Mouse (Mus musculus) adrenal gland, adult (tissue): Measurements from ENCODE around the gene Dnal4.

Experiments used
- DNase-seq, 2 experiments: peaks; one replicate each; pipeline ENCODE4 v3.0.0; 2022 to 2023; ENCODE audit warnings: low spot score in 1 of 2; ENCODE audit not compliant: inconsistent age in 2 of 2

Dnal4 gene

GRCm38 (mm10) chr15:79740739-79741138, 36.9 kb downstream of the Dnal4 start:
- no peak for DNase-seq

GRCm38 (mm10) chr15:79734311-79734710, 43.3 kb downstream of the Dnal4 start:
- peak in 1 of 2 experiments; percentile 46 for DNase-seq

DNA sequence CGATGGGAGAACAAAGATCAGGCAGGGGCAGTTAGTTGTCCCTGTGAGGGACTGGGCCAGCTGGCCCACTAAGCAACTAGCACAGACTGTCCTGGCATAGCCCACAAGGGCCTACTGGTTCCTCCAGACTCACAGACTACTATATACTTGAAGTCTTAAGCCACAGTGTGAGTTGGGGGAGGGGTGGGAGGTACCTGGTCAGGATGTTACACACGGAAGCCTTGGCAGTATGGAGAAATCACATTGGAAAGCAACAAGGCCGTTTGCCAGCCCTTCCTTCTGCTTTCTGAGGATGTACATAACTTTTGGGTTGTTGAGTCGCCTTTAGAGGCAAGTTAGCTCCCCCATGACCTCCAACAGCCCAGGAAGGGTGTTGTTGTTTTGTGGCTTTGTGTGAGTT, 44.0 kb downstream of the Dnal4 start:
- DNase-seq = no peak

GRCm38 (mm10) chr15:79733192-79733591, 44.5 kb downstream of the Dnal4 start:
- no peak for DNase-seq

DNA sequence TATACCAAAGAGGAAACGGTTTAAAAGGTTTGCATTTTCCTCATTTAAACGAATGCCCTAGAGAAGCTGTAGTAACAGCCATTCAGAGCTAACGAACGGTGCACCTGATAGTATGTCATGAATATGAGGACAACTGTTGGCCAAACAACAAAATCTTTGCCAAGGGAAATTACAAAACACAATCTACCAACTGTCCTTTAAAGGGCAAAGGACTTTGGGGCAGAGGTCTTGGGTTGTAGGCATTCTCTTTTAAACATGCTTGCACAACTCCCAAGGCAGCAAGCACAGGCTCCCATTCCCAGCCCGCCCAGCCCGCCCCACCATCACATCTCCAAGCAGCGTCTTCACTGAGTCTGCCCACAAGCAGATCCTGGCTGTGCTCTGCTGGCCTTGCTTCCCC, 46.1 kb downstream of the Dnal4 start:
- DNase-seq = peak in 1 of 2 experiments; percentile 38

DNA sequence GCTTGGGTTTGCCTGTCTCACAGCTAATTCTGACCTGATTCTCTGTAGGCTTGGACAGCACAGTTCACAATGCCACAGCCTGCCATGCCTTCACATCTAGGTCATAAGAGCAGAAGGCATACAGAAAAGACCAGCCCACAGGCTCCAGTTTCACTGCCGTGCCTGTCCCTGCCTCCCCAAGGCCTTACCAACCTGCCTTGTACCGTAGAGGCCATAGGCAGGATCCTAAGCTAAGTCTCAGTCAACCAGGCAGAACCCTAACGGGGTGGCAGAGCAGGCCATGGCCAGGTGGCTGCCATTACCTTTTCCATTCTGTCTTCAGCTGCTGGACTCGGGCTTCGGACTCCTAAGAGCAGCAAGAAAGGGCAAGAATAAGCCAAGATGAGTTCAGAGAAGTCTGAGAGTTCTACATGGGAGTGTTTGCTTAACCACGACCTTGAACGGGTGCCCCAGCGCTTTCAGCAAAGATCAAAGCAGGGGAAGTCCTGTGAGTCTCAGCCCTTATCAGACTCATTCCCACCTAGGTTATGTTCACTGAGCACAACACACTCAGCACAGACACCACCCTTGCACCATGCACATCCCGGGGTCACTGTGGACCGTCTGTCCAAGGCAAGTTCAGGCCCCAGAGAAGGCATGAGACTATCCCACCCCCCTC, 48.8 kb downstream of the Dnal4 start:
- DNase-seq = peak; percentile 44 to 64

DNA sequence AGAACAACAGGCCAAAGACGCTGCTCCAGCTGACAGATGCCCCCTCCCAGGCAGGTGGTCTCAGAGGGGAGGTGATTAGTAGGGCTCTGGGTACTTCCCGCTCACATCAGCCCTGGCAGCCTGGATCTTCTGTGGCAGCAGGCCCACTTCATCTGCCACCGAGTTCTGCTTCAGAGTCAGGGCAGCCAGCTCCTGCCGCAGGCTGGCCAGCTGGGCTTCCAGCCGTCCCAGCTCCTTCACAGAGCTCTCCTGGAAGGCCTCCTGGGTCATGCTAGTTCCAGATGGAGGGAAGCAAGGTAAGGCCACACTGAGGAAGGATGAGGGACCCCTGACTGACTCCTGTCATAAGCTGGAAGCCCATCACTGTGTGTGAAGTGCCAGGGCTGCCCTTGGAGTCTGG, 49.3 kb downstream of the Dnal4 start:
- DNase-seq = no peak

- no peak for DNase-seq
These were observed 49.8 kb downstream of the Dnal4 start for GRCm38 (mm10) chr15:79727840-79728239.

DNA sequence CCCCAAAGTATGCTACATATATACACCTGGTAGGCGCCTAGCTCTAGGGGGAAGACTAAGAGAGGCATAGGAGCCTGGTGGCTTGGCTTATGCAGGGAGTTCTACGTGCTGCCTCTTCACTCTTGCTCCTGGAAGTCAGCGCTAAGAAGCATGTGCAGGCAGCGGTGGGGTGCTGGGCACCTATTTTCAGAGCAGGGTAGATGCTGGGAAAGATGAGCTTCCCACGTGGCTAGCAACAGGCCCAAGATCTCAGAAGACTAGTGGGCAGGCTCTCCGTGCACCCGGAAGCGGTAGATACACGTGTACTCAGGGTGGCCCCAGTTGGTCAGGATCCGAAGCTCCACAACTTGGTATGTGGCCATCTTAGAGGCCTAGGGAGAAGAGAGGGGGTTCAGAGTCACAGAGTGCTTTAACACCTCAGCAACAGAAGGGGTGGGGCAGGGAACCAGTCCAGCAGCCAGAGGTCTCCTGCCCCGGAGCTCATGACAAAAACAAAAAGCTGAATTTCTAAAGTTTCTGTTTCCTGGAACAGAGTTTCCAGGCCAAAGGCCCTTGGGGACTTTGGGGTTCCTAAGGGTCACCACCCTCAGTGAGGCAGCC, 52.4 kb downstream of the Dnal4 start:
- DNase-seq = no peak

- DNase-seq = peak; percentile 45 to 72
These were observed 54.2 kb downstream of the Dnal4 start for GRCm38 (mm10) chr15:79723439-79723838.

DNA sequence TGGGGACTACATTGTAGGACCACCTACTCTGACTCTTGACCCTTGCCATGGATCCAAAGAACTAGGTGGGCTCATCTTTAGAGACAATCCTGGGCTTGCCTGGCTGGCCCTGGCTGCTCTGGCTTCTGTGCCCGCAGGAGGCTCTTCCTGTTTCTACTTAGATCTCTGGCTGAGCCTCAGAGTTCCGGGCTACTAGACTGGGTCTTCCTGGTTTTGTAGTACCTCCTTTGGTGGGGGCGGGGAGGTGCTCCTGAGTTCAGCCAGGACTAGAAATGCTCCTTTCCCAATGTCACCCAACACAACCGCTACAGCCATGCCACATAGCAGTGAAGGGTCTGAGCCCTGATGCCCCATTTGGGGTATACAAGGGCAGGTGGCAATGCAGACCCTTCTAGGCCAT, 56.9 kb downstream of the Dnal4 start:
- peak in 1 of 2 experiments; percentile 3 for DNase-seq

GRCm38 (mm10) chr15:79720267-79720666, 57.4 kb downstream of the Dnal4 start:
- DNase-seq = no peak

- DNase-seq = no peak
These were observed 60.9 kb downstream of the Dnal4 start for GRCm38 (mm10) chr15:79716710-79717109.

- DNase-seq = no peak
These were observed 62.0 kb downstream of the Dnal4 start for GRCm38 (mm10) chr15:79715646-79716045.
